7 mouse cellular contexts compared by ENCODE assay signal in genomic region chr19:31082662-31083429, GRCm38 (mm10). TPM values are rescaled to one million over a fixed set of nuclear protein-coding genes. Genes with fewer than 3 reads are reported as not detected.
DNase-seq lines count a peak whose midpoint lies in the region; ATAC-seq and TF ChIP-seq lines count a peak whose summit lies in the region.

Gene Cstf2t (plus strand): TSS chr19:31082837.

- peak within 1 kb of the TSS; percentile 70 for H3K4me2 ChIP-seq in intestine, postnatal 0 days (replicated peaks; ENCODE audit: low read depth)
- peak within 1 kb of the TSS; percentile 89 for H3K4me2 ChIP-seq in midbrain, embryonic 12.5 days (replicated peaks)

- TF ChIP-seq CTCF in intestine, postnatal 0 days (IDR thresholded peaks at IDR 0.05; ENCODE audit: low read depth): no peak
- no peak for TF ChIP-seq CTCF in small intestine, adult 2 months (IDR thresholded peaks at IDR 0.05; ENCODE audit: extremely low read depth, insufficient read length, insufficient replicate concordance, low read depth, low read length)

- peaks cover 42% of the 10 kb centered on the region for H3K36me3 ChIP-seq in embryonic facial prominence, embryonic 10.5 days (replicated peaks)
- H3K36me3 ChIP-seq in intestine, postnatal 0 days (ENCODE audit: control insufficient read depth, insufficient read depth): 0 out of 2 replicates have a peak, but pooled peaks cover 3% of the 10 kb centered on the region
- peaks cover 32% of the 10 kb centered on the region for H3K36me3 ChIP-seq in midbrain, embryonic 12.5 days
- peaks cover 2% of the 10 kb centered on the region for H3K36me3 ChIP-seq in small intestine, adult 2 months (ENCODE audit: control insufficient read depth, insufficient read depth, low read length)

- intact Hi-C loops in left cerebral cortex, postnatal 4 days (cut with DNase I): loop anchor here (10.0 kb wide), 1 partner anchor 238 kb away; no protein-coding TSS in a partner anchor

- peaks cover 17% of the 10 kb centered on the region for H3K4me1 ChIP-seq in embryonic facial prominence, embryonic 10.5 days
- H3K4me1 ChIP-seq in intestine, postnatal 0 days (replicated peaks; ENCODE audit: control insufficient read depth, insufficient read depth, low read length): peaks cover 4% of the 10 kb centered on the region; the same call in 1 of the 2 replicates
- peaks cover 19% of the 10 kb centered on the region for H3K4me1 ChIP-seq in midbrain, embryonic 12.5 days
- H3K4me1 ChIP-seq in small intestine, adult 2 months (ENCODE audit: control insufficient read depth, insufficient read depth, insufficient read length, low read length): peaks cover 14% of the 10 kb centered on the region

- DNase-seq in adrenal gland, postnatal 10 days: peak; percentile 99
- peak; percentile 98 for DNase-seq in embryonic facial prominence, embryonic 10.5 days (ENCODE audit: low spot score)
- peak; percentile 77 for DNase-seq in gonadal fat pad, adult 2 months (ENCODE audit: low read depth)
- DNase-seq in left cerebral cortex, postnatal 4 days: peak; percentile 99

- 3% methylated on average over 56 of the region's 56 CpGs for WGBS in embryonic facial prominence, embryonic 10.5 days
- 3% methylated on average over 56 of the region's 56 CpGs for WGBS in intestine, postnatal 0 days
- 2% methylated on average over 56 of the region's 56 CpGs for WGBS in midbrain, embryonic 12.5 days
- WGBS in small intestine, adult 2 months: 3% methylated on average over 56 of the region's 56 CpGs

- peak within 1 kb of the TSS; percentile 78 for H3K9ac ChIP-seq in intestine, postnatal 0 days (ENCODE audit: low read depth, low read length)
- H3K9ac ChIP-seq in midbrain, embryonic 12.5 days (replicated peaks): peak within 1 kb of the TSS; percentile 80

- TF ChIP-seq POLR2A in small intestine, adult 2 months (IDR thresholded peaks at IDR 0.05; ENCODE audit: low read depth, low read length): no peak; the same call in 1 of the 2 replicates

- ATAC-seq in intestine, postnatal 0 days: peak; percentile 100
- peak; percentile 99 for ATAC-seq in midbrain, embryonic 12.5 days (ENCODE audit: low FRiP score, low read depth)

- H3K27me3 ChIP-seq in embryonic facial prominence, embryonic 10.5 days (replicated peaks; ENCODE audit: low read depth, poor library complexity, severe bottlenecking): no peaks in the 10 kb centered on the region
- no peaks in the 10 kb centered on the region for H3K27me3 ChIP-seq in intestine, postnatal 0 days (replicated peaks; ENCODE audit: control insufficient read depth, insufficient read depth, low read length)
- no peaks in the 10 kb centered on the region for H3K27me3 ChIP-seq in midbrain, embryonic 12.5 days
- no peaks in the 10 kb centered on the region for H3K27me3 ChIP-seq in small intestine, adult 2 months (ENCODE audit: control insufficient read depth, insufficient read depth, low read length)

- peaks cover 20% of the 10 kb centered on the region for H3K9me3 ChIP-seq in embryonic facial prominence, embryonic 10.5 days
- H3K9me3 ChIP-seq in intestine, postnatal 0 days (ENCODE audit: control insufficient read depth): no peaks in the 10 kb centered on the region
- no peaks in the 10 kb centered on the region for H3K9me3 ChIP-seq in midbrain, embryonic 12.5 days

- peak within 1 kb of the TSS; percentile 88 for H3K27ac ChIP-seq in embryonic facial prominence, embryonic 10.5 days (replicated peaks)
- peak within 1 kb of the TSS; percentile 84 for H3K27ac ChIP-seq in intestine, postnatal 0 days (ENCODE audit: low read depth, low read length)
- H3K27ac ChIP-seq in midbrain, embryonic 12.5 days (replicated peaks): peak within 1 kb of the TSS; percentile 76
- peak within 1 kb of the TSS; percentile 50 for H3K27ac ChIP-seq in small intestine, adult 2 months (ENCODE audit: insufficient read depth, low read depth, low read length)

- H3K4me3 ChIP-seq in embryonic facial prominence, embryonic 10.5 days: peak within 1 kb of the TSS; percentile 78
- peak within 1 kb of the TSS; percentile 70 for H3K4me3 ChIP-seq in intestine, postnatal 0 days (ENCODE audit: low read depth, low read length)
- peak within 1 kb of the TSS; percentile 72 for H3K4me3 ChIP-seq in midbrain, embryonic 12.5 days
- peak within 1 kb of the TSS; percentile 85 for H3K4me3 ChIP-seq in small intestine, adult 2 months (ENCODE audit: low read depth, low read length)

RNA-seq across cellular contexts. Expression of gene Cstf2t, which starts in this region (rescaled TPM):
- 10 to 100 TPM; 25.5 to 29.7 TPM for total RNA-seq in adrenal gland, postnatal 10 days (2021)
- polyA plus RNA-seq in embryonic facial prominence, embryonic 10.5 days (2016; fragmentation: Nextera tagmentation; extraction: Ambion mirVana): 56.2 and 57.5 TPM in 2 replicates
- 13.6 and 14.2 TPM in 2 replicates for polyA plus RNA-seq in gonadal fat pad, adult 2 months (2012; rRNA removed)
- polyA plus RNA-seq in intestine, postnatal 0 days (2015; fragmentation: Nextera tagmentation; extraction: Ambion mirVana): 19.7 and 21.2 TPM in 2 replicates
- 10 to 100 TPM; 63.9 to 70.0 TPM for total RNA-seq in left cerebral cortex, postnatal 4 days (2021)
- 83.8 and 91.4 TPM in 2 replicates for polyA plus RNA-seq in midbrain, embryonic 12.5 days (2016; fragmentation: Nextera tagmentation; extraction: Ambion mirVana)
- 3.6 and 5.2 TPM in 2 replicates for polyA plus RNA-seq in small intestine, adult 2 months (2012; rRNA removed)

Comparison
In these comparisons a context has a peak if more than half of its experiments do, and no peak if none do; other contexts are left out.
1. Peak in every context shown above with its lines: DNase-seq, ATAC-seq, H3K4me3 ChIP-seq and H3K27ac ChIP-seq.